Mouse (Mus musculus): Measurements from ENCODE around the gene Polr3gl.

DNA sequence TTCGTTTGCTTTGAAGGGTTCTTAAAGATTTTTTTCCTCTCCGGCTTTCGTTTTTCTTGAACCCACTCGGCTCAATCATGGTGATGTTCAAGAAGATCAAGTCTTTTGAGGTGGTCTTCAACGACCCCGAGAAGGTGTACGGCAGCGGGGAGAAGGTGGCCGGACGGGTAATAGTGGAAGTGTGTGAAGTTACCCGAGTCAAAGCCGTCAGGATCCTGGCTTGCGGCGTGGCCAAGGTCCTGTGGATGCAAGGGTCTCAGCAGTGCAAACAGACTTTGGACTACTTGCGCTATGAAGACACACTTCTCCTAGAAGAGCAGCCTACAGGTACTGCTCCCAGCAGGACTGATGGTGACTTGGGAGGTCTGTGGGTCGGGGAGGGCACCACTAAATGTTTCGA is 35.8 kb downstream of the Polr3gl start:
- no peak for TF ChIP-seq TAL1 (IDR thresholded peaks at IDR 0.05; ENCODE audit: low read length)
- TF ChIP-seq GATA1 (IDR thresholded peaks at IDR 0.05; ENCODE audit: low read length) = no peak
